Mouse (Mus musculus) activated CD4-positive, CD25-positive, alpha-beta regulatory T cell, adult 9 weeks (primary cell): ENCODE results near the gene Vmn2r99. TPM values are rescaled to one million over a fixed set of nuclear protein-coding genes. Genes with fewer than 3 reads are reported as not detected.

Experiments
- polyA plus RNA-seq: library from polyadenylated mRNA; unstranded; fragments of 100-300 nt; shearing (Covaris generic); gene quantifications from one replicate; pipeline ENCODE4 v1.2.1, GENCODE M21; 2017

Gene Vmn2r99
- not detected for polyA plus RNA-seq

GRCm38 (mm10) chr17:19361649-19362048 lies at the start of gene Vmn2r99:
Gene Vmn2r99 (plus strand): TSS chr17:19361949.

Other genes with a start within 250 kb of the Vmn2r99 start
- 0.20 TPM for gene Vmn2r100, start 142.8 kb downstream of the Vmn2r99 start, polyA plus RNA-seq
- not detected for gene Vmn2r101, start 215.3 kb downstream of the Vmn2r99 start, polyA plus RNA-seq